Mouse (Mus musculus) adrenal gland, postnatal 14 days (tissue): Measurements from ENCODE around the gene Rnf13. TPM values are rescaled to one million over a fixed set of nuclear protein-coding genes. Genes with fewer than 3 reads are reported as not detected.
A peak's percentile ranks its signal among the peaks of the same experiment; 100 is the strongest.

Experiments used
- DNase-seq: peaks from one replicate; pipeline ENCODE4 v3.0.0; 2021; ENCODE audit warnings: mixed read lengths
- total RNA-seq: library from RNA; stranded (reverse); gene quantifications from 2 replicates; pipeline ENCODE4 v1.2.3, GENCODE M21; 2021

Gene Rnf13
- total RNA-seq, 1 experiment from 2014 or later, result 68.1 TPM

- DNase-seq, result peak; percentile 13
Observed at GRCm38 (mm10) chr3:57845786-57846661, 110.2 kb downstream of the Rnf13 start.

GRCm38 (mm10) chr3:57846662-57846911, 110.7 kb downstream of the Rnf13 start:
- DNase-seq, result no peak

- peak; percentile 82 for DNase-seq
Observed at GRCm38 (mm10) chr3:57846912-57847759, 111.3 kb downstream of the Rnf13 start.

GRCm38 (mm10) chr3:57847760-57848185, 111.9 kb downstream of the Rnf13 start, which contains the start of gene Pfn2:
Gene Pfn2, minus strand, starts transcription at chr3:57848079.
- peak; percentile 86 for DNase-seq

- DNase-seq, result no peak
Observed at GRCm38 (mm10) chr3:57882945-57883344, 147.1 kb downstream of the Rnf13 start.

Other genes starting within 250 kb of the Rnf13 start
- 46.8 and 50.8 TPM in 2 replicates for gene Wwtr1, start 160.2 kb upstream of the Rnf13 start, total RNA-seq
- 22.0 and 26.7 TPM in 2 replicates for gene Commd2, start 84.3 kb upstream of the Rnf13 start, total RNA-seq
- not detected in 2 replicates for gene Ankub1, start 43.3 kb upstream of the Rnf13 start, total RNA-seq
- gene Pfn2, start 112.0 kb downstream of the Rnf13 start, total RNA-seq, result 36.3 and 45.1 TPM in 2 replicates